Mouse (Mus musculus): Measurements from ENCODE around the gene Ank3. TPM values are rescaled to one million over a fixed set of nuclear protein-coding genes. Genes with fewer than 3 reads are reported as not detected.

Ank3 gene
- polyA plus RNA-seq, 1 experiment from 2014 or later, result 10.0 TPM

DNA sequence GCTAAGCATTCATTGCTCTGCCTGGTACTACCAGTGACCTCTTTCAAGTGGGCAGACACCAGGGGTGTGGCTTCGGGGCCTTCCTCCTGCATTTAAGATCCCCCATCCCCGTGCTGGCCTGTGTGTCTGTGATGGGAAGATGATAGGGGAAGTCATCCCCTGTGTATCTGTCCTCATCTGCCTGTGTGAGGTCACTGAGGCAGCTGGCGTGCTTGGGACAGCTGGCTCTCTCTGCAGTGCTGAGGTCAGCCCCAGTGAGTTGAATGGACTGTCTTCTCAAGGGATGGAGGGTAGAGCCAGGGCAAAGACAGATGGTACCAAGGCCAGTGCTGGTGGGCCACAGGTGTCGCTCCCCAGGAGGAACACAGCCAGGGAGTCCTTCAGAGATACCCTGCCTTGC, 302.7 kb downstream of the Ank3 start:
- 0 out of 2 replicates have a peak, but pooled peaks cover 9% of the 10 kb centered on the region for H3K27me3 ChIP-seq (replicated peaks)
- H3K9me3 ChIP-seq (replicated peaks), result no peaks in the 10 kb centered on the region

DNA sequence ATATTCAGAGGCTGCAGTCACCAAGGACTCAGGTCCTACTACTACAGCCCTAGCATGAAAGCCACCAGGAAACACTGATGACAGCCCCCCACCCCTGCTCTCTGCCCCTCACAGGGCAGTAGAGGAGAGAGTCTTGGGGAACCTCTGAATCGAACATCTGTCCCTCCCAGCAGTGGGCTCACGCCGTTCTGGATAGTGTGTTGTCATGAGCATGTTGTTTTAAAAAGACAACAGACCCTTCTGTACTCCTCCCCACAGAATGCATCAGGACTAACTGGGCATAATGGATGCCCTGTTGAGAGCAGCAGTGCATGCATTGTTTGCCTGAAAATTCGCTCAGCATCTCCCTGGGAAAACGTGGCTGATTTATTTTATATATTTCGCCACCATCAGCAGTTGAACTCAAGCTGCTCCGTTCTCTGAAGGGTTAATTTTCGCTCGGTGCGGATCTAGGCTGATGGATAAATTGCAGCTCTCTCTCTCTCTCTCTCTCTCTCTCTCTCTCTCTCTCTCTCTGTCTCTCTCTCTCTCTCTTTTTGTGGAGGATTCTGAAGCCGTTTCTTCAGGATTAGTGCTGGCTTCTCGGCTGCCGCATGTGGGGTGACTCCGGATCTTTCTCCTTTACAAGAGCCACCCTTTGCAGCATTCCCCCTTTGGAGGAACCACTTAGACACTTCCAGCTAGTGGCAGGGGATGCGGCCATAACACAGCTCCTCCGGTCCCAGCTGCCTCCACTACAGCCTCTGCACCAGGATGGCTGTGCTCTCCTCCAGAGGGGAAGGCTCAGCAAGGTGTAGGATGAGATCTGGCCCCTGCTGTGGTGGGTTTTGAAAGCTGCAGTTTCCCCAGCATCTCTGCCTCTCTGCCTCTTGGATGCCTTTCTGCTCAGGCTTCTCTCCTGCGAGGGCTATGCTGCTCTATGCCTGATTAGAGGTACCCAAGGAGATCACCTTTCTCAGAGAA, 307.5 kb downstream of the Ank3 start:
- no peak overlapping the region for H3K4me3 ChIP-seq
- H3K27me3 ChIP-seq (replicated peaks), result peaks cover 25% of the 10 kb centered on the region
- no peak overlapping the region for H3K4me2 ChIP-seq
- H3K9me3 ChIP-seq (replicated peaks), result no peaks in the 10 kb centered on the region
- WGBS (ENCODE audit: insufficient replicate concordance), result 27% methylated on average over 17 of the region's 17 CpGs
- H3K4me1 ChIP-seq, result no peaks in the 10 kb centered on the region
- no peak overlapping the region for H3K27ac ChIP-seq
- H3K9ac ChIP-seq, result no peak overlapping the region
- no peaks in the 10 kb centered on the region for H3K36me3 ChIP-seq
- ATAC-seq, result no peak

More for the DNA sequence above, 302.7 kb downstream of the Ank3 start:
- no peak overlapping the region for H3K4me2 ChIP-seq
- 36% methylated on average over 4 of the region's 4 CpGs for WGBS (ENCODE audit: insufficient replicate concordance)
- no peak for ATAC-seq
- no peak overlapping the region for H3K9ac ChIP-seq
- no peak overlapping the region for H3K4me3 ChIP-seq
- no peaks in the 10 kb centered on the region for H3K36me3 ChIP-seq
- no peak overlapping the region for H3K27ac ChIP-seq
- H3K4me1 ChIP-seq, result no peaks in the 10 kb centered on the region

DNA sequence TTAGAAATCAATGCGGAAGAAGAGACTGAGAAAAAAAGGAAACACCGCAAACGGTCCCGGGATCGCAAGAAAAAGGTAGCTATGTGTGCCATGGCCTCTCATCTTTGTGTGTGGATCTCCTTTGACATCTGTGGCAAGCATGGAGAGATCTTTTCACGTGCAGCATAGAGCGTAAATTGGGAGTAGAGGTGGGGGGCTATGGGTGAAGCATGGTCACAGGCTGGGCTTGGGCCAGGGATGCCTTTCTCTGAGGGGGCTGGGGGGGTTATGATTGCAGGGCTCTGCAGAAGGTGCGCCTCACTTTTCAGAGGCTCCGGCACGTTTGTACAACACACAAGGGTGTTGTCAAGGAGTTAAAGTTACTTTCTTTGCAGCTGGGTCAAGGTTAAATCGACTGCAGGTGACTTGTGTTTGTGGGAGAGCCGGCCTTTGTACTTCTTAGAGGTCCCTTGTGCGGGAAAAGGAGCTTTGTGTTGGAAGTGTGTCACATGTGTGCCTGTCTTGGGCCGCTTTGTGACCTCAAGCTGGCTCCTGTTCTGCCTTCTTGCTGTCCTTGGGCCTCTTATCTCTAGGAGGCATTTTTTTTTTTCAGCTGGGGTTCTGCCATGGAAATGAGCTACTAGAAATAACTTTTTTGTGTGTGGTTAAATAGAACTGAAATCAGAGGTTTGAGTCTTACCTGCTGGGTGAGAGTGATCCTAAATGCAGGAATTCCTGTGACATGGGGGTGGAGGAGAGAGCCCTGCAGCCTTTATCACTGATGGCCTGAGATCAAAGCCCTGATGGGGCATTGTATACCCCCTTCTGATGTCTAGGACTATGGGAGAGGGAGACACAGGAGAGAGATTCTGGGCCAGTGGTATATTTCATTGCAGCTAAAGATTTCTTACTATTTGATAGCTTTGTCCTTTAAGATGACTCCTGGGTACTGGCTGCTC, 308.5 kb downstream of the Ank3 start:
- Histone ChIP-seq H3K9me3 (replicated peaks) (no peaks in the 10 kb centered on the region), H3K27ac (no peak overlapping the region), H3K4me1 (no peaks in the 10 kb centered on the region), H3K4me3 (no peak overlapping the region), H3K4me2 (no peak overlapping the region), H3K36me3 (no peaks in the 10 kb centered on the region), H3K27me3 (replicated peaks) (peaks cover 25% of the 10 kb centered on the region), H3K9ac (no peak overlapping the region)
- WGBS (ENCODE audit: insufficient replicate concordance), result 41% methylated on average over 14 of the region's 14 CpGs
- ATAC-seq, result no peak

DNA sequence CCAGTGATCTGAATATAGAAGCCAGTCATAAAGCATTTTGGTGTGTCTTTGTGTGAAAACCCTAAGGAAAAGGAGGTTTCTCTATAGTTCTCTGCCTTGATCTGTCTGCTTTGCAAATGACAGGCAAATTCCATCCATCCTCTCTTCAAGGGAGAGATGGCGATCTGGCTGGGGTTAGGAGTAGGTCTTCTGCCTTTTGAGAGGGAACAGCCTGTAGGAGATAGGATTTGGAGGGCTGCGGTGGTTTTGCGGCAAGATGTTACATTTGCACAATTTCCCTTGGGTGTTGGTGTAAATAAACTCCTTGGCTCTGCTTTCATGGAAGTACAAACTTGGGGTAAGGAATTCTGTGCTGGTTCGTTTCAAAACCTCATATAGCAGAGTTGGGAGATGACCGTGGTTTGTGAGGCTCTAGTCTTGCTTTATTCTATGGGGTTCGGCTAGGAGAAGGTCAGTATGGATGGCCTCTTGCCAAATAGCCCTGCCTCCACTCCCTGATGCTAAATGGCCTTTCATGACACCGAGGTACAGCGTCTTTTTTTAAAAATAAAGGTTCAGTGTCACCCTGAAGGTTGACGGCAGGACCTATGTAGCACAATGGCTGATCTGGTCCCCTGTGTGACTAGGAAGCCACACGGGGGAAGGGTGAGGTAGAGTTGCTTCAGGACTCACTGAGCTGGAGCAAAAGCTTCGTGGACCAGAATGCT, 309.4 kb downstream of the Ank3 start:
- Histone ChIP-seq H3K27me3 (replicated peaks) (peaks cover 25% of the 10 kb centered on the region), H3K4me1 (no peaks in the 10 kb centered on the region), H3K36me3 (no peaks in the 10 kb centered on the region), H3K9ac (no peak overlapping the region), H3K9me3 (replicated peaks) (no peaks in the 10 kb centered on the region), H3K27ac (no peak overlapping the region), H3K4me3 (no peak overlapping the region), H3K4me2 (no peak overlapping the region)
- WGBS (ENCODE audit: insufficient replicate concordance), result 70% methylated on average over 11 of the region's 11 CpGs
- no peak for ATAC-seq

DNA sequence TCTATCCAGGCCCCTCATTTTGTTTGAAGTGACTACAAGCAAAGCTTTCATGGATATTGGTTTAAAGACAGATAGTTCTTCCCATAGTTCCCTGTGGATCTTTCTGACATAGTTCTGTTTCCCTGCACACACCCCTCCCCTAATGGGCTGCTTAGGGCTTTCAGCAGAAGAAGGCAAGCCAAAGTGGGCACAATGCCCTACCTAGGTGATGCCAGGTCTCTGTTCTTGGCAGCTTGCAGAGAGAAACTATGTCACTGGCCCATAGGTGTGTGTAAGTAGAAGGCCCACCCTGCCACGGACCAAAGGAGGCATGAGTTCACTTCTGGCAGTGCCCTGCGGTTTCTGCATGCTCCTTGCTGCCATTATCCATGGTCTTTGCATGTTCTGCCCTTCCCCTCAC, 311.1 kb downstream of the Ank3 start:
- Histone ChIP-seq H3K9ac (no peak overlapping the region), H3K36me3 (no peaks in the 10 kb centered on the region), H3K9me3 (replicated peaks) (no peaks in the 10 kb centered on the region), H3K4me3 (no peak overlapping the region), H3K4me2 (no peak overlapping the region), H3K27ac (no peak overlapping the region), H3K4me1 (no peaks in the 10 kb centered on the region), H3K27me3 (replicated peaks) (peaks cover 25% of the 10 kb centered on the region)
- 50% methylated on average over 2 of the region's 2 CpGs for WGBS (ENCODE audit: insufficient replicate concordance)
- ATAC-seq, result no peak

DNA sequence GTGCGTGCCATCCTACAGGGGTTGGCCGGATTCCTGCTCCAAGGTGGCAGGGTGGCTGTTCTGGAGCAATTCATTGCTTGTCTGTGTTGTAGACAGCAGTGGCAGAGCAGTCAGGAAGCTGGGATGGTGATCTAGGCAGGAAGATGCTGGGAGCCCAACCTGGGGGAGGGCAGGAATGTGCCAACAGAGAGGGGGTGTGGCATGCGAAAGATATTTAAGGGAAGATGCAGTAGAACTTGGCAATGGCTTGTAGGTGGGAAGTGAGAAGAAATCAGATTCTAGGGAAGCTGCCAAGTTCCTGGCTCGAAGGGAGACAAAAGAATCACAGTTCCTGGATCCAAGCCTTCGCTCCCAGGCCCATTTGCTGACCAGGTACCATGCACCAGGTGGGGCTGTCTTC, 312.2 kb downstream of the Ank3 start:
- ATAC-seq, result no peak
- Histone ChIP-seq H3K27ac (no peak overlapping the region), H3K4me2 (no peak overlapping the region), H3K27me3 (replicated peaks) (peaks cover 19% of the 10 kb centered on the region), H3K4me3 (no peak overlapping the region), H3K36me3 (no peaks in the 10 kb centered on the region), H3K4me1 (no peaks in the 10 kb centered on the region), H3K9ac (no peak overlapping the region), H3K9me3 (replicated peaks) (no peaks in the 10 kb centered on the region)
- 64% methylated on average over 5 of the region's 5 CpGs for WGBS (ENCODE audit: insufficient replicate concordance)

DNA sequence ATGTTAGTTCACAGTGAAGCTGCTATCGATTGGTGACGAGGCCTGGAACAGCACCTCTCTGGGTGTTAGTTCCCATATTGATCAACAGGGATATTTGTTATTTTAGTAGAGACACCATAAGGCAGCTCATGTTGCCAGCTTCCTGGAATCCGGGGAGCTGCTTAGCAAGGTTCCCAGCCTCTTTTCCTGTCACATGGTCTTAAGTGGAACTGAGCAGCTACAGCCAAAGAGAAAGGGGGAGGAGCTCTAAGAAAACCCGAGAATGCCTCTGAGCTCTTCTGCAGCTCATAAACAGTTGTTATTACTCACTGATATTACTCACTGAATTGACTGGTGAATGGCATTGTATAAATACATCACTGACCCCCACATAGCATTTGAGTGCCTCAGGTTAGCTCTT, 318.3 kb downstream of the Ank3 start:
- Histone ChIP-seq H3K4me2 (no peak overlapping the region), H3K9ac (no peak overlapping the region), H3K4me1 (no peaks in the 10 kb centered on the region), H3K27me3 (replicated peaks) (no peaks in the 10 kb centered on the region), H3K36me3 (no peaks in the 10 kb centered on the region), H3K9me3 (replicated peaks) (no peaks in the 10 kb centered on the region), H3K4me3 (no peak overlapping the region), H3K27ac (no peak overlapping the region)
- WGBS (ENCODE audit: insufficient replicate concordance), result 52% methylated on average over 4 of the region's 4 CpGs
- no peak for ATAC-seq

DNA sequence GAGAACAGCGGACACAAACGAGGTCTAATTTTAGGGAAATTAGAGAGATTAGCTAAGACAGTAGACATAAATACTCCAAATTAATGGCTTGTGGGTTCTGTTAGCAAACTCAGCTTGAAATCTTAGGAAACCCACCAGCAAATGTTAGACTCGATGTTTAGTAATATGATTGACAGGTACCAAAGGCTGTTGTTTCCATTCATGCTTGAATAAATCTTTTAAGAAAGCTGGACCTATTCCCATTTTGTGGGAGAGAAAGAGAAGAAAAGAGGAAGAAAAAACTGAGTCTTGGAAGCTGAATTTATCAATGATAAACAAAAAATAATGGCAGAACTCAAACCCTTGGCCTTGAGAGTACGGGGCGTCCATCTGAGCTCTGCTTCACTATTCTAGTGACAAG, 320.8 kb downstream of the Ank3 start:
- H3K4me1 ChIP-seq, result no peaks in the 10 kb centered on the region
- H3K4me2 ChIP-seq, result no peak overlapping the region
- H3K4me3 ChIP-seq, result no peak overlapping the region
- ATAC-seq, result no peak
- H3K9me3 ChIP-seq (replicated peaks), result no peaks in the 10 kb centered on the region
- H3K9ac ChIP-seq, result no peak overlapping the region
- no peak overlapping the region for H3K27ac ChIP-seq
- WGBS (ENCODE audit: insufficient replicate concordance), result 75% methylated on average over 5 of the region's 5 CpGs
- no peaks in the 10 kb centered on the region for H3K36me3 ChIP-seq
- no peaks in the 10 kb centered on the region for H3K27me3 ChIP-seq (replicated peaks)

DNA sequence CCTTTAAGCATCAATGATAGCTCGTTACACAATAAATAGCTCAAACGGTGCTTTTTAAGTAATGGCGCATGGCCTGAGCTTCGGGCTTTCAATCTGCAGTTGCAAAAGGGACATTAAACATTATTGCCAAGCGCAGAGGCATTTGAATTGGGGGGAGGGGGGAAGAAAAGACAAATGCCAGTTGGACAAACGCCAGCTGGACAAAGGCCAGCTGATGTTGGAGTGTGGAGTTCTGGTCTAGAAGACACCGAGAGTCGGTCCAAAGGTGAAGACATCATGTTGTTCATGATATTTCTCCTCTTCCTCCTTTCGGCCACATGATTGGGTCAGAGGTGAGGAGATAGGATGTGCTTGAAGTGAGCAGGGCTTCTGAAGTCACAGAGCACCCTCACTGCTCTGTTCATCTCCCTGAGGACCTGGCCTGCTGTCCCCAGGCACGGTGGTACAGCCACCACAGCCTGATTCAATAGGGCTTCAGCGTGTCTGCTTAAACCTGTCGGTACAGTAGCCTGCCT, 321.4 kb downstream of the Ank3 start:
- no peaks in the 10 kb centered on the region for H3K9me3 ChIP-seq (replicated peaks)
- ATAC-seq, result no peak
- WGBS (ENCODE audit: insufficient replicate concordance), result 72% methylated on average over 12 of the region's 12 CpGs
- no peaks in the 10 kb centered on the region for H3K36me3 ChIP-seq
- no peak overlapping the region for H3K9ac ChIP-seq
- no peaks in the 10 kb centered on the region for H3K4me1 ChIP-seq
- H3K27me3 ChIP-seq (replicated peaks), result no peaks in the 10 kb centered on the region
- H3K4me3 ChIP-seq, result no peak overlapping the region
- H3K27ac ChIP-seq, result no peak overlapping the region
- H3K4me2 ChIP-seq, result no peak overlapping the region

DNA sequence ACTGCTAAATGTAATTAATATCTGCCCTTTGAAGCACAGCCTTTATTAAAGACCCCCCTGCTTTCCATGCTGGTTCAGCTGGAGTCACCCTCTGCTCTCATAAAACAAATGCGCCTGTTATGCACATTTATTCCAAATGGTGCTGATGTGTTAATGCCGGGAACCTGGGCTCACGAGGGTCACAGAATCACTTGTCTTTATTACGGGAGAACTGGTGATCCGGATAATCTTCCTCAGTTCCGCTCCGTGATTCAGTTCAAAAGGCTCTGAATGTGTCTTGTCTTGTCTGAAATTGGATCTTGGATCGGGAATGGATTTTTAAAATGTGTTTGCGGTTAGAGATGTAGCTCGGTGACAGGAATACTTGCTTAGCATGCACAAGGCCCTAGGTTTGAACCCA, 321.9 kb downstream of the Ank3 start:
- H3K4me1 ChIP-seq, result no peaks in the 10 kb centered on the region
- no peak for ATAC-seq
- no peaks in the 10 kb centered on the region for H3K27me3 ChIP-seq (replicated peaks)
- WGBS (ENCODE audit: insufficient replicate concordance), result 74% methylated on average over 10 of the region's 10 CpGs
- no peak overlapping the region for H3K4me3 ChIP-seq
- H3K9ac ChIP-seq, result no peak overlapping the region
- H3K36me3 ChIP-seq, result no peaks in the 10 kb centered on the region
- no peak overlapping the region for H3K27ac ChIP-seq
- H3K9me3 ChIP-seq (replicated peaks), result no peaks in the 10 kb centered on the region
- no peak overlapping the region for H3K4me2 ChIP-seq

DNA sequence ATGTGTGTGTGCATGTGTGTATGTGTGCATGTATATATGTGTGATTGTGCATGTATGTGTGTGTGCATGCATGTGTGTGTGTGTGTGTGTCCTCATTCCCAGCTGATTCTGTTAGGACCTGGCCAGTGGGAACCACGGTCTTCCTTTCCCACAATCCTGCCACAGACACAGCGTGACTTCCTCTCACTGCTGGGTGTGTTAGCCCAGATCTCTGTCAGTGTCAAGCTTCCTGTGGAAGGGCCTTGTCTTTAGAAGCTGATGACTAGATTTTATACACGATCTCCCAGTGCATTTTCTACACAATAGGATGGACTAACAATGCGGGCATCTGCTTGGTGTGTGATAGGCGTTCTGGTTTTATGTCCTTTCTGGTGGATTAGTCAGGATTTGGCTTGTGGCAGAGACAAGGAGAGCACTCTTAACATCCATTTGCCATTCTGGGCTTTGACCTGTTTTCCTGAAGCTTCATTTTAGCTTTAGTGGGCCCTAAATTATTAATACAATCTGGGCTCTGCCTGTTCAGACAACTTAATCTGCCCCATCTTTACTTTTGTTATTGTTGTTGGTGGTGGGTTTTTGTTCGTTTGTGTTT, 322.4 kb downstream of the Ank3 start:
- 41% methylated on average over 6 of the region's 6 CpGs for WGBS (ENCODE audit: insufficient replicate concordance)
- no peak for ATAC-seq

More for the DNA sequence above, 322.4 kb downstream of the Ank3 start:
- no peaks in the 10 kb centered on the region for H3K9me3 ChIP-seq (replicated peaks)
- no peaks in the 10 kb centered on the region for H3K27me3 ChIP-seq (replicated peaks)
- H3K36me3 ChIP-seq, result no peaks in the 10 kb centered on the region
- H3K27ac ChIP-seq, result no peak overlapping the region
- H3K4me1 ChIP-seq, result no peaks in the 10 kb centered on the region
- no peak overlapping the region for H3K4me3 ChIP-seq
- H3K9ac ChIP-seq, result no peak overlapping the region
- H3K4me2 ChIP-seq, result no peak overlapping the region
